Mouse (Mus musculus): ENCODE measurements around the gene Clec2d. TPM values are rescaled to one million over a fixed set of nuclear protein-coding genes. Genes with fewer than 3 reads are reported as not detected.

The Clec2d gene
- polyA plus RNA-seq, 1 experiment, result 2.1 TPM

DNA sequence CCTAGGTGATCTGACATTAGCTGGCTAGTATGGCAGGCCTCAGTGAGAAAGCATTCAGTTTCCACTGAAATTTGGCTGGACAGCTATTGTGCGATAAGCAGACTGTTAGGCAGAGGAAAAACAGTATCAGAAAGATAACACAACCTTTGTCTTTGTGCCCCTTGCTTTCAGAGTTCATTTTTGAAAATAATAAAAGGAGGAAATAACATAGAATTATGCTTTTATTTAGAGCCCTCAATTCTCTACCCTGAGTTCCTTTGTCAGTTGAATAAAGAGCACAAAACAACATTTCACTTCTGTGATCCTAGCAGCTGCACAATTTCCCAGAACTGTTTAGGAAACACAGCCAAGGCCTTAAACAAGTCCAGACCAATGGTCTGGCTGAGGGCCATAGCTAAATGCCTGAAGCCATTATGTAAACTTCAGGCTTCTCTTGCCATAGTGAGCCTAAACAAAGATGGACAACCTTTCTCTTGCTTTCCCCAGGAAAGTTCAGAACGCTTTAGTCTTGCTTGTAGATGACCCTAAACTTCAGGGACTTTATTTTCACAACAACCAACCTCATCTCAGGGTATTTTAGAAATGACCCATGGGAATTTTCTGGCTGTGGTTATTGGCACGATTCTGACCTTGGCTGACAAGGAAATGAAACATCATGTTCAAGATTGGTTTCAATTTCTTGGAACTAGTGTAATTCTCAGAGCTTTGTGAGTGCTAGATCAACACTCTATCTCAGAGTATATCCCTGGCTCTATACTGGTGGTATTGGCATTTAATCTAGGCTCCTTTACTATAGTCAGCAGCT lies 49.6 kb downstream of the Clec2d start:
- DNase-seq (ENCODE audit: low read depth), result peak; percentile 81
- no peak for TF ChIP-seq CTCF (IDR thresholded peaks at IDR 0.05; ENCODE audit: borderline replicate concordance, extremely low read depth, insufficient read depth, insufficient read length)
- no peak for TF ChIP-seq POLR2A (IDR thresholded peaks at IDR 0.05; ENCODE audit: borderline replicate concordance, extremely low read depth, insufficient read depth, insufficient read length, poor library complexity, severe bottlenecking)

- no peak for TF ChIP-seq POLR2A (IDR thresholded peaks at IDR 0.05; ENCODE audit: borderline replicate concordance, extremely low read depth, insufficient read depth, insufficient read length, poor library complexity, severe bottlenecking)
- no peak for TF ChIP-seq CTCF (IDR thresholded peaks at IDR 0.05; ENCODE audit: borderline replicate concordance, extremely low read depth, insufficient read depth, insufficient read length)
- DNase-seq (ENCODE audit: low read depth), result no peak
Observed at GRCm38 (mm10) chr6:129232005-129232841, 51.8 kb downstream of the Clec2d start.

GRCm38 (mm10) chr6:129232842-129233205 lies 52.4 kb downstream of the Clec2d start:
- TF ChIP-seq POLR2A (IDR thresholded peaks at IDR 0.05; ENCODE audit: borderline replicate concordance, extremely low read depth, insufficient read depth, insufficient read length, poor library complexity, severe bottlenecking) (no peak), CTCF (IDR thresholded peaks at IDR 0.05; ENCODE audit: borderline replicate concordance, extremely low read depth, insufficient read depth, insufficient read length) (no peak)
- peak; percentile 21 for DNase-seq (ENCODE audit: low read depth)

DNA sequence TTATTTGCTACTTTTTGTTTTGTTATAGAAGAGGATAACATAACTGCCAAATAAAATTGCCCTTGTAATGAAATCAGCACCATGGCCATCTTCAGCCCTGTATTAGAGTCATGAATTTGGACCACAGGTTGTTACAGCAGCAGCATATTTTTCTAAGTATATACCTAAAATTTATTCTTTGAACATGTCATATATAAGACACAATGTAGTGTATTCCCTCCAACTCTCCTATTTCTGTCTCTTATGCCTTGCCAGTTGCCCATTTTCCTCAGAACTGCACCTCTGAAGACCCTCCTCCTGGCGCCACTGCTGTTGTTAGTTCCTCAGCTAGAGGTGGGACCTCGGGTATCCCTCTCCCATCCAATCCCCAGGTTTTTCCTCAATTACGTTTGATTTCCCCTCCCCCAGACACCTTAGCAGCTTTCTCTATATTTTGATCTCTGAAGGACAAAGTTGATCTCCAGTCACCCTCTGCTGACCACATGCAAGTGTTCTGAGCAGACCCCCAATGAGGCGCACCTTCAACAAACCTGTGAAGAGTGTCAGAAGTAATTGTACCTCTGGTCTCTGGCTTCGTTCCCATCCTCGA lies 53.0 kb downstream of the Clec2d start:
- no peak for DNase-seq (ENCODE audit: low read depth)
- no peak for TF ChIP-seq CTCF (IDR thresholded peaks at IDR 0.05; ENCODE audit: borderline replicate concordance, extremely low read depth, insufficient read depth, insufficient read length)
- no peak for TF ChIP-seq POLR2A (IDR thresholded peaks at IDR 0.05; ENCODE audit: borderline replicate concordance, extremely low read depth, insufficient read depth, insufficient read length, poor library complexity, severe bottlenecking)

DNA sequence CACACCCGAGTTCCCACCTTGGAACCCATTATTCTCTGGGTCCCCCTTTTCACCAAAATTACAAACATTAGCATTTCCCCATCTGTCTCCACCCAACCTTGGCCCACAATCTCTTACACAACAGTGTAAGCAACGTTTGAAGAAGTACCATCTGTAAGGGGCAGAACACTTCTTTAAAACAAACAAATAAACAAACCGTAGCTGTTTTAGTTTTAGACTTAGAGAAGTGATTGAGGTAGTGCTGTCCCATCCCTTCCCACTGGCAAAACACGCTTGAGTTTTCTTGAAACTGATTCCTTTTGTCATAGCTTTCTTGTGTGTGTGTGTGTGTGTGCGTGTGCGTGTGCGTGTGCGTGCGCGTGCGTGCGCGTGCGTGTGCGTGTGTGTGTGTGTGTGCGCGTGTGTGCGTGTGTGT lies 53.5 kb downstream of the Clec2d start:
- DNase-seq (ENCODE audit: low read depth), result no peak
- TF ChIP-seq POLR2A (IDR thresholded peaks at IDR 0.05; ENCODE audit: borderline replicate concordance, extremely low read depth, insufficient read depth, insufficient read length, poor library complexity, severe bottlenecking) (no peak), CTCF (IDR thresholded peaks at IDR 0.05; ENCODE audit: borderline replicate concordance, extremely low read depth, insufficient read depth, insufficient read length) (no peak)

DNA sequence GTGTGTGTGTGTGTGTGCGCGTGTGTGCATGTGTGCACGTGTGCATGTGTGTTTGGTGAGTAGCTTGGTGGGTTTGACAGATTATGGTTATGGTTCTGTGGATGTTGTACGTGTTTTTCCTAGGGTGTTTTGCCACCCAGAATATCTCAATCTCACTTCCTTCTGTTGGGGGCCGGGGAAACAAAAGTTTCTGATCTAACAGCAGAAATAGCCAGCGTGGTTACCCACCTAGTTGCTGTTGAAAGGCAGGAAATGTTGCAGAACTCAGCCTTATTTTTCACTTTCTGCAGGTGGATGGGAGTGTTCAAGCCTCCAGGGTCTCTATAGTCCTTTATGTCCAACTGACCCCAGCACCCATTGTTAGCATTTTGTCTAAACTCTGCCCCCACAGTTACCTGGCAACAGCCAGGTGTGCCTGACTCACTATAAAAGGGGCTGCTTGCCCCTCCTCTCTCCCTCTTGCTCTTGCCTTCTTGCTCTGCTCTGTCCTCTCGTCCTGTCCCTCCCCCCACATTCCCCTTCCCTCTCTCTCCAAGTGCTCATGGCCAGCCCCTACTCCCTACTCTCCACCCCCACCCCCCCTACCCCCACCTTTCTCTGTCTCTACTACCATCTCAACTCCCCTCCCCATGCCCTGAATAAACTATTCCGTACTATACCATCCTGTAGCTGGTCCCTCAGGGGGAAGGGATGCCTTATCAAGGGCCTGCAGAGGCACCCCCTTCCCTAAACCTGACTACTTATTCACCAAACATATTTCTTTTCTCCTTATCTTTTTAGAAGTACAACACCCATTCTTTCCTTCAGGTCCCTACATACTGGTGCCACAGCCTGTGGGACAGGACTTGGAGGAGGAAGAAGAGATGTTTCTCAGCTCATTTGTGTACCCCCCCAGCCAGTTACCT lies 54.3 kb downstream of the Clec2d start:
- no peak for TF ChIP-seq CTCF (IDR thresholded peaks at IDR 0.05; ENCODE audit: borderline replicate concordance, extremely low read depth, insufficient read depth, insufficient read length)
- TF ChIP-seq POLR2A (IDR thresholded peaks at IDR 0.05; ENCODE audit: borderline replicate concordance, extremely low read depth, insufficient read depth, insufficient read length, poor library complexity, severe bottlenecking), result no peak

DNA sequence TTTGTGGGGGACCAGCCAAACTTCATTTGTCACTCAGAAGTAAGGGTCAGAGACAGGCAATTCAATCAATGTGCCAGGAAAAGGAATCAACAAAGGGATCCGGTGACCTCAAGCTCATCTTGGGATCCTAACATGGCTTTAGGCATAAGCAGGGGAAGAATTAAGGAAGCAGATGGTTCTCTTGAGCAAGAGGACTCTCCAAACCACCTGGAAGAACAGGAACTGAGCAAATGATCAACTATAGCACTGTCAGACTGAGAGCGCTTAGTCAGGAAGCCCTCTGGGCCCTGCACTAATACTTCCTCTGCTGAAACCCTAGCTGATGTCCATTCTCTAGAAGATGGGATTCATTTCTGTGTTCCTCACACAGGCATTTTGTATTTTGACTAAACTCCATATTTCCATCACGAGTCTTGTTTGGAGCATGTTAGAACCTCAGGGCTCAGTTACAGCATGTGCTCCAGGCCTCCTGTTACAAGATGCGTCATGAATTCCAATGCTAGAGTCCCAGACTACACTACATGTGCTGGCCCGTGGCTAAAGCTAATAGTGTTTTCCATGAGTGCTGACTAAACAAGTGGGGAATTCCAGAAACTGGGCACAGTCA lies 55.5 kb downstream of the Clec2d start:
- TF ChIP-seq POLR2A (IDR thresholded peaks at IDR 0.05; ENCODE audit: borderline replicate concordance, extremely low read depth, insufficient read depth, insufficient read length, poor library complexity, severe bottlenecking), result no peak
- no peak for TF ChIP-seq CTCF (IDR thresholded peaks at IDR 0.05; ENCODE audit: borderline replicate concordance, extremely low read depth, insufficient read depth, insufficient read length)
- no peak for DNase-seq (ENCODE audit: low read depth)

More for the DNA sequence above, 54.3 kb downstream of the Clec2d start:
- no peak for DNase-seq (ENCODE audit: low read depth)

Other genes with a start within 250 kb of the Clec2d start
- gene Clec2g, start 246.2 kb upstream of the Clec2d start, polyA plus RNA-seq (2012; rRNA removed), result 0.19 TPM in 1 of 2 replicates, not detected in the other
- gene Klrb1f, start 134.7 kb upstream of the Clec2d start, polyA plus RNA-seq (2012; rRNA removed), result 0.10 and 0.15 TPM in 2 replicates
- 0.06 TPM in 1 of 2 replicates, not detected in the other for gene Clec2e, start 79.7 kb upstream of the Clec2d start, polyA plus RNA-seq (2012; rRNA removed)
- gene Cd69, start 94.8 kb downstream of the Clec2d start, polyA plus RNA-seq (2012; rRNA removed), result not detected in 2 replicates
- gene 4922502D21Rik, start 151.2 kb downstream of the Clec2d start, polyA plus RNA-seq (2012; rRNA removed), result not detected in 2 replicates
- gene Clec12a, start 162.1 kb downstream of the Clec2d start, polyA plus RNA-seq (2012; rRNA removed), result 0.14 and 0.23 TPM in 2 replicates
- gene Clec12b, start 205.3 kb downstream of the Clec2d start, polyA plus RNA-seq (2012; rRNA removed), result 0.08 and 0.15 TPM in 2 replicates
- gene Clec1b, start 216.7 kb downstream of the Clec2d start, polyA plus RNA-seq (2012; rRNA removed), result 0.82 and 1.9 TPM in 2 replicates
- 0.28 and 0.33 TPM in 2 replicates for gene Clec9a, start 228.2 kb downstream of the Clec2d start, polyA plus RNA-seq (2012; rRNA removed)